Mouse (Mus musculus): ENCODE measurements at regions not wholly inside any gene's neighbourhood (a gene's known extent, or its start where the extent isn't known, plus 50 kb on each side); places are given as distances from the start of the nearest gene placed in this dataset.

- TF ChIP-seq CTCF (IDR thresholded peaks at IDR 0.05; ENCODE audit: borderline replicate concordance, insufficient read depth, low read depth, low read length) (no peak), POLR2A (IDR thresholded peaks at IDR 0.05; ENCODE audit: borderline replicate concordance, insufficient read depth, low read length) (no peak)
These were observed 70.3 kb downstream of the Alg10b start for GRCm38 (mm10) chr15:90294353-90294922.

Measured in cerebellum, adult 2 months (tissue).